Mouse (Mus musculus) myocyte (in vitro differentiated cells): ENCODE results near the gene Nisch.

Source experiments
- POLR2AphosphoS2 ChIP-seq: IDR thresholded peaks from one replicate; pipeline ENCODE4 v1.6.1; 2011; ENCODE audit warnings: low read depth, control low read depth; ENCODE audit not compliant: insufficient read length
- SRF ChIP-seq: IDR thresholded peaks from one replicate; pipeline ENCODE4 v1.6.1; 2011; ENCODE audit warnings: low read depth; ENCODE audit not compliant: control insufficient read depth, insufficient read length

- TF ChIP-seq SRF: no peak
- peak; percentile 55 for TF ChIP-seq POLR2AphosphoS2
Observed at GRCm38 (mm10) chr14:31169508-31169907, 47.2 kb downstream of the Nisch start.
